Mouse (Mus musculus) layer of hippocampus, postnatal 25 days (tissue): ENCODE results near the gene Tmem218. TPM values are rescaled to one million over a fixed set of nuclear protein-coding genes. Genes with fewer than 3 reads are reported as not detected.

Source experiments
- total RNA-seq, 2 experiments: library from RNA; stranded (reverse); gene quantifications; 2 replicates each; pipeline ENCODE4 v1.2.3; 2021

Tmem218 gene
- total RNA-seq, 2 experiments from 2014 or later, result 7.9 to 8.5 TPM

Other genes starting within 250 kb of the Tmem218 start
- 10 to 100 TPM; 29.3 to 41.2 TPM for gene Pknox2, start 60.8 kb upstream of the Tmem218 start, total RNA-seq
- gene Slc37a2, start 47.5 kb downstream of the Tmem218 start, total RNA-seq, result 1 to 10 TPM; 1.5 to 2.1 TPM
- gene Ccdc15, start 140.2 kb downstream of the Tmem218 start, total RNA-seq, result 1 to 10 TPM; 1.4 to 2.2 TPM
- 10 to 100 TPM; 76.5 to 77.5 TPM for gene Hepacam, start 159.1 kb downstream of the Tmem218 start, total RNA-seq
- gene Robo4, start 193.7 kb downstream of the Tmem218 start, total RNA-seq, result 1 to 10 TPM; 5.3 to 6.7 TPM
- gene Robo3, start 225.0 kb downstream of the Tmem218 start, total RNA-seq, result 10 to 100 TPM; 10.2 to 20.0 TPM